Mouse (Mus musculus): ENCODE results near the gene Trafd1. TPM values are rescaled to one million over a fixed set of nuclear protein-coding genes. Genes with fewer than 3 reads are reported as not detected.

Gene Trafd1
- polyA plus RNA-seq, 1 experiment from 2014 or later = 47.3 TPM

DNA sequence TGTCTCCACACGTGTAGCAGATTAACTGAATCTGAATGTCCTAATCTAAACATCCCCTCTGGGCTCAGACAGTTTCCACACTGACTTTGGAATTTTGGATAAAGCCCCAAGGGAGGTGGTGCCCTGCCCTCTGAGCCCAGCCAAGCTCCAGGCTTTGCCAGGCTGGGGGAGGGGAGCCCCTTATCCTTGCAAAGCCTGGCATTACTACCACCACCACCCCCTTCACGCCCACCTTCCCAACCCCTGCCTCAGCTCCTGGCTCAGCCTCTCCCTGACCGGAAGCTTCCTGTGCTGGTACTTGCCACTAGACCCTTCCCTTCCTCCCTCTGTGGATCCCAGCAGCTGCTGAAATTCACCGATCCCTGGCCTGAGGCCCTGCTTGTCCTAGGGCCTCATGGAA lies 1.7 kb upstream of the Trafd1 start:
- no peak for ATAC-seq (replicated peaks; ENCODE audit: low FRiP score, low read depth)
- Histone ChIP-seq H3K4me2 (ENCODE audit: low read length) (no peak overlapping the region), H3K9ac (ENCODE audit: low read depth, low read length) (no peak overlapping the region), H3K27ac (no peak overlapping the region), H3K36me3 (ENCODE audit: insufficient read depth, low read length) (no peaks in the 10 kb centered on the region), H3K27me3 (ENCODE audit: insufficient read depth, low read length) (no peaks in the 10 kb centered on the region), H3K9me3 (replicated peaks; ENCODE audit: low read length) (no peaks in the 10 kb centered on the region), H3K4me3 (replicated peaks; ENCODE audit: low read depth, low read length) (no peak overlapping the region), H3K4me1 (replicated peaks; ENCODE audit: insufficient read depth, low read length) (no peaks in the 10 kb centered on the region)
- WGBS = 75% methylated on average over 4 of the region's 4 CpGs
- no peak for TF ChIP-seq CTCF (IDR thresholded peaks at IDR 0.05; ENCODE audit: low read depth)
- no peak for DNase-seq (ENCODE audit: low spot score)

DNA sequence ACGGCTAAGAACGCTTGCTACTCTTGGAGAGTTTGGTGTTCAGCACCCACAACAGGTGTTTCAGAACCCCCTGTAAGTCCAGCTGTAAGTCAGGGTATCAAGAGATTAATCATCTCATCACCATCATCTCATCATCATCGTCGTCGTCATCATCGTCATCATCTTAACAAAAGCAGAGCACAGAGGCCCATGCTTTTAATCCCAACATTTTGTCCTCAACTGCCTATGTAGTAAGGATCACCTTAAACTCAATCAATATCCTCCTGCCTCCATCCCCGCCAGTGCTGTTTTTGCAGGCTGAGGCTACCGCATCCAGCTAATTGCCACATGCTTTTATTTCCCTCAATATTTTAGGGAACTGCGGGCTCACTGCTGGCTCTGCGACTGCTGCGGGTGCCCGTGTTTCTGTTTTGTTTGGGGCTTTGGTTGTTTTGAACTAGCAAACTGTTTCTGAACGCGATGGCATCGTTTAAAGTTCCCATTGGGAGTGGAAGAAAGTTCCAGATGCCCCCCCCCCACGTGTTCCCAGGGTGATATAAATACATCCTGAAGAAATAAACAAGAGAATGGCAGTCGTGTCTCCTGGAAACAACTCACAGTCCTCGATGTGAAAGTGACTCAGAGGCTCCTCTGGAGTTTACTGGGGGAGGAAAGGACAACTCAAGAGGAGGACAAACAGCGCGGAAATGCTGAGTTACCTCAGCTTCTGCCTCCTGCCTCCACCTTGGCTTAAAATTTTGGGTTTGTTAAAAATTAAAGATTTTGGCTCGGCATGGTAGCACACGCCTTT lies 883 bp upstream of the Trafd1 start:
- ATAC-seq (replicated peaks; ENCODE audit: low FRiP score, low read depth) (no peak), DNase-seq (ENCODE audit: low spot score) (no peak)
- Histone ChIP-seq H3K36me3 (ENCODE audit: insufficient read depth, low read length) (no peaks in the 10 kb centered on the region), H3K4me3 (replicated peaks; ENCODE audit: low read depth, low read length) (peak overlapping the region; percentile 78), H3K4me2 (ENCODE audit: low read length) (peak overlapping the region; percentile 71), H3K9ac (ENCODE audit: low read depth, low read length) (no peak overlapping the region), H3K4me1 (replicated peaks; ENCODE audit: insufficient read depth, low read length) (no peaks in the 10 kb centered on the region), H3K27me3 (ENCODE audit: insufficient read depth, low read length) (no peaks in the 10 kb centered on the region), H3K9me3 (replicated peaks; ENCODE audit: low read length) (no peaks in the 10 kb centered on the region), H3K27ac (no peak overlapping the region; the same call in 1 of the 2 replicates)
- TF ChIP-seq CTCF (IDR thresholded peaks at IDR 0.05; ENCODE audit: low read depth) = no peak
- 34% methylated on average over 22 of the region's 22 CpGs for WGBS

- Histone ChIP-seq H3K4me2 (ENCODE audit: low read length) (peak overlapping the region; percentile 71), H3K9me3 (replicated peaks; ENCODE audit: low read length) (no peaks in the 10 kb centered on the region), H3K36me3 (ENCODE audit: insufficient read depth, low read length) (peaks cover 5% of the 10 kb centered on the region; the same call in 1 of the 2 replicates), H3K27me3 (ENCODE audit: insufficient read depth, low read length) (no peaks in the 10 kb centered on the region), H3K27ac (peak overlapping the region; percentile 91), H3K9ac (ENCODE audit: low read depth, low read length) (peak overlapping the region; percentile 85), H3K4me1 (replicated peaks; ENCODE audit: insufficient read depth, low read length) (no peaks in the 10 kb centered on the region), H3K4me3 (replicated peaks; ENCODE audit: low read depth, low read length) (peak overlapping the region; percentile 78)
- 3% methylated on average over 39 of the region's 47 CpGs for WGBS
- ATAC-seq (replicated peaks; ENCODE audit: low FRiP score, low read depth) (peak; percentile 74), DNase-seq (ENCODE audit: low spot score) (peak; percentile 78)
- no peak for TF ChIP-seq CTCF (IDR thresholded peaks at IDR 0.05; ENCODE audit: low read depth)
Measured at GRCm38 (mm10) chr5:121384757-121385460, 523 bp downstream of the Trafd1 start.

GRCm38 (mm10) chr5:121383857-121384756 lies 1.3 kb downstream of the Trafd1 start:
- TF ChIP-seq CTCF (IDR thresholded peaks at IDR 0.05; ENCODE audit: low read depth) = no peak
- Histone ChIP-seq H3K4me1 (replicated peaks; ENCODE audit: insufficient read depth, low read length) (no peaks in the 10 kb centered on the region), H3K4me3 (replicated peaks; ENCODE audit: low read depth, low read length) (peak overlapping the region; percentile 78), H3K36me3 (ENCODE audit: insufficient read depth, low read length) (peaks cover 5% of the 10 kb centered on the region; the same call in 1 of the 2 replicates), H3K4me2 (ENCODE audit: low read length) (peak overlapping the region; percentile 71), H3K27ac (no peak overlapping the region), H3K27me3 (ENCODE audit: insufficient read depth, low read length) (no peaks in the 10 kb centered on the region), H3K9me3 (replicated peaks; ENCODE audit: low read length) (no peaks in the 10 kb centered on the region), H3K9ac (ENCODE audit: low read depth, low read length) (peak overlapping the region; percentile 85; the same call in 1 of the 2 replicates)
- 46% methylated on average over 10 of the region's 10 CpGs for WGBS
- no peak for ATAC-seq (replicated peaks; ENCODE audit: low FRiP score, low read depth)
- peak; percentile 6 for DNase-seq (ENCODE audit: low spot score)

DNA sequence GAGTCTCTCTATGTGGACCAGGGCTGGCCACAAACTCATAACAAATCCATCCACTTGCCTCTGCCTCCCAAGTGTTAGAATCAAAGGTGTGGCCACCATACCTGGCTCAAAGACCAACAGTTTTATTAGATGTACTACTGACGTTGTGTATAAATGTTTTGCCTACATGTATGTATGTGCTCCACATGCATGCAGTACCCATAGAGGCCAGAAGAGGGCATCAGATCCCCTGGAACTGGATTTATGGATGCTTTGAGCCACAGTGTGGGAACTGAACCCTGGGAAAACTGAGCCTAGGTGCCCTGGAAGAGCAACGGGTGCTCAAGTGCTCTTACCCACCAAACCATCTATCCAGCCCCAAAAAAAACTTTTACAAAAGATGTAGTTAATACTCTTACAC lies 4.7 kb downstream of the Trafd1 start:
- TF ChIP-seq CTCF (IDR thresholded peaks at IDR 0.05; ENCODE audit: low read depth) = peak; percentile 66
- 91% methylated on average over 2 of the region's 2 CpGs for WGBS
- DNase-seq (ENCODE audit: low spot score) = no peak
- Histone ChIP-seq H3K4me3 (replicated peaks; ENCODE audit: low read depth, low read length) (no peak overlapping the region), H3K27ac (no peak overlapping the region), H3K4me2 (ENCODE audit: low read length) (no peak overlapping the region), H3K36me3 (ENCODE audit: insufficient read depth, low read length) (peaks cover 21% of the 10 kb centered on the region; the same call in 1 of the 2 replicates), H3K9ac (ENCODE audit: low read depth, low read length) (no peak overlapping the region), H3K27me3 (ENCODE audit: insufficient read depth, low read length) (no peaks in the 10 kb centered on the region), H3K4me1 (replicated peaks; ENCODE audit: insufficient read depth, low read length) (no peaks in the 10 kb centered on the region), H3K9me3 (replicated peaks; ENCODE audit: low read length) (no peaks in the 10 kb centered on the region)
- no peak for ATAC-seq (replicated peaks; ENCODE audit: low FRiP score, low read depth)
